Mouse (Mus musculus) G1E-ER4 (cell line): Measurements from ENCODE around the gene Pip5k1c. TPM values are rescaled to one million over a fixed set of nuclear protein-coding genes. Genes with fewer than 3 reads are reported as not detected.

Experiments used
- GATA1 ChIP-seq: IDR thresholded peaks from one replicate; pipeline ENCODE4 v1.8.0; 2012; ENCODE audit warnings: low read length, inconsistent platforms
- polyA plus RNA-seq: library from polyadenylated mRNA; stranded (reverse); fragments of >175 nt; gene quantifications from 2 replicates; pipeline ENCODE4 v1.2.3, GENCODE M21; 2012

Gene Pip5k1c
- polyA plus RNA-seq, 1 experiment, result 210 TPM

- TF ChIP-seq GATA1, result no peak
These were observed 64.5 kb downstream of the Pip5k1c start, which contains the start of gene Mfsd12 for GRCm38 (mm10) chr10:81356991-81357844. Gene Mfsd12, plus strand, starts transcription at chr10:81357491.

DNA sequence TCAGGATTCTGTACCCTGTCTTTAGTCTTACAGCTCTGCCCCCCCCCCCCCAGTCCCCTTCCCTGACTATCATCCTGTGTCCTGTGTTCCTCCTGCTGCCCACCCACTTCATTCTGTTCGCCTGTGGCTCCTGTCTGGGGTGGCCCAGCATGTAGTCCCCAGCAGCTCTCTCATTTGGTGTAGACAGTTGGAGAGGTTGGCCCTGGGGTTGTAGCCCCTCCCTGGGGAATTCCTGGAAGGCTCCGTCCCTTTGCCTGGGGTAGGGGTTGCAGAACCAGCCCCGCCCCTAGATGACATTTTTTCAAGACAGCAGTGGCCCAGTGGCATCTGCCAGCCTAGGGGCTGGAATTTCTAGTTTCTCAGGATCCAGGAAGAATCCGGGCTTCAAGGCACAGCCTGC is 65.4 kb downstream of the Pip5k1c start:
- TF ChIP-seq GATA1, result no peak

GRCm38 (mm10) chr10:81358841-81359240 is 66.1 kb downstream of the Pip5k1c start:
- no peak for TF ChIP-seq GATA1

DNA sequence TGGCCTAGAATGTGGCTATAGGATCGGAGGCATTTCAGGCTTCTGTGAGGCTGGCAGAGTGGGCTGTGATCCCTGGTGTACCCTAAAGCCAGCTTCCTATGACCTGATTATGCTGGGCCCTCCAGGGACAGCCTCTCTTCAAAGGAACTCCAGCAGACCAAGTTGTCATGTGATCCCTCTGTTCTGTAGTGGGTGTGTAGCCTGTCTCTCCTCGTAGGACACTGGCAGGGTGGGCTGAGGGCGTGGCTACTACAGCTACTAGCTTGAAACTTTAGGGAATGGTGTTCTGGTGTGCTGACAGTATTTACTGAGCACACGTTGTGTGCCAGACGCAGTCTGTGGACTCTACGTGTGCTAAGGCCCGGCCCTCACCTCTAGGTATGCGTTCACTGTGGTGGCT is 68.0 kb downstream of the Pip5k1c start:
- no peak for TF ChIP-seq GATA1

- TF ChIP-seq GATA1, result no peak
These were observed 69.7 kb downstream of the Pip5k1c start for GRCm38 (mm10) chr10:81362336-81362949.

GRCm38 (mm10) chr10:81363436-81364346 is 70.9 kb downstream of the Pip5k1c start:
- TF ChIP-seq GATA1, result no peak

GRCm38 (mm10) chr10:81364666-81365065 is 71.9 kb downstream of the Pip5k1c start:
- TF ChIP-seq GATA1, result no peak

GRCm38 (mm10) chr10:81365073-81365472 is 72.3 kb downstream of the Pip5k1c start:
- TF ChIP-seq GATA1, result no peak

GRCm38 (mm10) chr10:81365672-81366476 is 73.1 kb downstream of the Pip5k1c start, which contains the start of gene 4930404N11Rik:
Gene 4930404N11Rik, minus strand, starts transcription at chr10:81365816.
- TF ChIP-seq GATA1, result no peak

GRCm38 (mm10) chr10:81366477-81367206 is 73.9 kb downstream of the Pip5k1c start:
- TF ChIP-seq GATA1, result no peak

DNA sequence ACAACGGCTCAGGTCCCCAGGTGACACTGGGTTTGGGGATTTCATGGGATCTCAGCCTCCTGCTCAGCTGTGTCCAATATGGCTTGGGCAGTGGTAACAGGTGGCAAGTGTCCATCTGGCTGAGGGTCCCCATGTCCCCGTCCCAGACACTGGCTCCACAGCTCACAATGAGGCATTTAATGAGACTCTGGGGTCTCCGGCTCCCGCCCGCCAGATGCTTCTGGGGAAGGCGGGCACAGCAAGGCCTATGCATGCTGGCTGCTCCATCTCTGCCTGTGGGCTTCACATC is 74.4 kb downstream of the Pip5k1c start:
- TF ChIP-seq GATA1, result no peak

Other genes starting within 250 kb of the Pip5k1c start
- gene Sgta, start 232.8 kb upstream of the Pip5k1c start, polyA plus RNA-seq, result 175 and 216 TPM in 2 replicates
- gene Thop1, start 222.9 kb upstream of the Pip5k1c start, polyA plus RNA-seq, result 100 and 104 TPM in 2 replicates
- gene Creb3l3, start 194.1 kb upstream of the Pip5k1c start, polyA plus RNA-seq, result not detected in 2 replicates
- gene Map2k2, start 187.0 kb upstream of the Pip5k1c start, polyA plus RNA-seq, result 394 and 482 TPM in 2 replicates
- gene Zbtb7a, start 157.7 kb upstream of the Pip5k1c start, polyA plus RNA-seq, result 103 and 129 TPM in 2 replicates
- 74.1 and 84.8 TPM in 2 replicates for gene Pias4, start 125.0 kb upstream of the Pip5k1c start, polyA plus RNA-seq
- 1,558 and 2,919 TPM in 2 replicates for gene Eef2, start 116.3 kb upstream of the Pip5k1c start, polyA plus RNA-seq
- 59.3 and 79.0 TPM in 2 replicates for gene Dapk3, start 110.0 kb upstream of the Pip5k1c start, polyA plus RNA-seq
- not detected in 2 replicates for gene 4930442H23Rik, start 109.1 kb upstream of the Pip5k1c start, polyA plus RNA-seq
- gene Nmrk2, start 90.9 kb upstream of the Pip5k1c start, polyA plus RNA-seq, result not detected in 2 replicates
- gene Atcay, start 62.1 kb upstream of the Pip5k1c start, polyA plus RNA-seq, result not detected in 2 replicates
- 0.66 and 0.84 TPM in 2 replicates for gene Zfr2, start 59.8 kb upstream of the Pip5k1c start, polyA plus RNA-seq
- gene Matk, start 40.0 kb upstream of the Pip5k1c start, polyA plus RNA-seq, result not detected in 2 replicates
- 633 and 674 TPM in 2 replicates for gene Mrpl54, start 26.0 kb upstream of the Pip5k1c start, polyA plus RNA-seq
- 111 and 135 TPM in 2 replicates for gene Apba3, start 26.0 kb upstream of the Pip5k1c start, polyA plus RNA-seq
- gene Tjp3, start 1.4 kb upstream of the Pip5k1c start, polyA plus RNA-seq, result 1.4 TPM in 2 replicates
- 74.5 and 82.9 TPM in 2 replicates for gene Cactin, start 28.1 kb downstream of the Pip5k1c start, polyA plus RNA-seq
- gene Tbxa2r, start 35.8 kb downstream of the Pip5k1c start, polyA plus RNA-seq, result not detected in 2 replicates
- gene Gipc3, start 50.3 kb downstream of the Pip5k1c start, polyA plus RNA-seq, result not detected in 2 replicates
- gene Hmg20b, start 57.5 kb downstream of the Pip5k1c start, polyA plus RNA-seq, result 186 and 236 TPM in 2 replicates
- 38.2 and 39.2 TPM in 2 replicates for gene Mfsd12, start 64.5 kb downstream of the Pip5k1c start, polyA plus RNA-seq
- 0.40 and 0.50 TPM in 2 replicates for gene 4930404N11Rik, start 72.9 kb downstream of the Pip5k1c start, polyA plus RNA-seq
- 99.0 and 111 TPM in 2 replicates for gene Fzr1, start 85.6 kb downstream of the Pip5k1c start, polyA plus RNA-seq
- gene Dohh, start 91.5 kb downstream of the Pip5k1c start, polyA plus RNA-seq, result 216 and 292 TPM in 2 replicates
- gene Gm48551, start 91.5 kb downstream of the Pip5k1c start, polyA plus RNA-seq, result 0.22 and 0.38 TPM in 2 replicates
- gene Gm48552, start 96.0 kb downstream of the Pip5k1c start, polyA plus RNA-seq, result 7.0 and 10.7 TPM in 2 replicates
- gene Smim24, start 100.1 kb downstream of the Pip5k1c start, polyA plus RNA-seq, result 0.68 and 0.69 TPM in 2 replicates
- gene Nfic, start 162.7 kb downstream of the Pip5k1c start, polyA plus RNA-seq, result 29.3 and 37.9 TPM in 2 replicates
- 0.05 and 0.08 TPM in 2 replicates for gene Celf5, start 189.7 kb downstream of the Pip5k1c start, polyA plus RNA-seq
- gene Ncln, start 203.4 kb downstream of the Pip5k1c start, polyA plus RNA-seq, result 258 and 349 TPM in 2 replicates
- 4.1 and 6.8 TPM in 2 replicates for gene S1pr4, start 207.2 kb downstream of the Pip5k1c start, polyA plus RNA-seq
- 38.8 and 47.3 TPM in 2 replicates for gene Gna15, start 231.3 kb downstream of the Pip5k1c start, polyA plus RNA-seq